ENCODE assay signal across 23 mouse cellular contexts in genomic region chr17:72251554-72251953, GRCm38 (mm10).
DNase-seq lines count a peak whose midpoint lies in the region; ATAC-seq and TF ChIP-seq lines count a peak whose summit lies in the region.
"Had no signal": no experiment of that assay in that cellular context is flagged by ENCODE, and none has a peak within 500 bp of the region (broad histone marks: within the 10 kb centered on the region; RNA-seq: fewer than 3 reads in every experiment).

No protein-coding gene starts in this region.

- TF ChIP-seq CTCF in heart, postnatal 0 days (IDR thresholded peaks at IDR 0.05; ENCODE audit: low read depth) = no peak

- intact Hi-C loops in heart, postnatal 36 days (cut with DNase I) = no loop called here

- H3K4me3 ChIP-seq in heart, embryonic 13.5 days = no peak overlapping the region
- H3K4me3 ChIP-seq in heart, postnatal 0 days (ENCODE audit: low read depth, low read length) = no peak overlapping the region
- H3K4me3 ChIP-seq: embryonic facial prominence, embryonic 15.5 days; erythroblast, embryonic 14.5 days; forebrain, embryonic 10.5 days; forebrain, embryonic 15.5 days; hindbrain, embryonic 10.5 days; intestine, embryonic 15.5 days had no signal

- no peak overlapping the region for H3K9ac ChIP-seq in heart, embryonic 13.5 days
- no peak overlapping the region for H3K9ac ChIP-seq in heart, postnatal 0 days (replicated peaks; ENCODE audit: low read depth, low read length)
- H3K9ac ChIP-seq: embryonic facial prominence, embryonic 15.5 days; forebrain, embryonic 15.5 days; hindbrain, embryonic 14.5 days; intestine, embryonic 15.5 days had no signal

- H3K4me1 ChIP-seq in heart, embryonic 13.5 days = peaks cover 26% of the 10 kb centered on the region
- peaks cover 15% of the 10 kb centered on the region for H3K4me1 ChIP-seq in heart, postnatal 0 days (ENCODE audit: control insufficient read depth, insufficient read depth)
- H3K4me1 ChIP-seq: embryonic facial prominence, embryonic 15.5 days; forebrain, embryonic 10.5 days; hindbrain, embryonic 10.5 days; intestine, embryonic 15.5 days had no signal

- peak; percentile 62; the same call in 1 of the 2 replicates for ATAC-seq in heart, embryonic 13.5 days (ENCODE audit: extremely low read depth, insufficient number of reproducible peaks, low FRiP score, low TSS enrichment)
- peak; percentile 96 for ATAC-seq in heart, postnatal 0 days (ENCODE audit: insufficient read depth, low read depth)
- ATAC-seq: activated CD4-positive, CD25-positive, alpha-beta regulatory T cell, adult 4 months; forebrain, embryonic 15.5 days; intestine, embryonic 15.5 days had no signal

- WGBS in heart, embryonic 13.5 days = 29% methylated on average over 4 of the region's 4 CpGs
- WGBS in heart, postnatal 0 days = 31% methylated on average over 4 of the region's 4 CpGs

- H3K36me3 ChIP-seq in heart, embryonic 13.5 days = no peaks in the 10 kb centered on the region
- no peaks in the 10 kb centered on the region for H3K36me3 ChIP-seq in heart, postnatal 0 days (replicated peaks; ENCODE audit: control insufficient read depth, insufficient read depth, low read length)
- H3K36me3 ChIP-seq: embryonic facial prominence, embryonic 15.5 days; forebrain, embryonic 10.5 days; forebrain, embryonic 15.5 days; G1E; hindbrain, embryonic 10.5 days; intestine, embryonic 15.5 days had no signal

- no peak for TF ChIP-seq EP300 in heart, postnatal 0 days (IDR thresholded peaks at IDR 0.05; ENCODE audit: low read depth)

- no peaks in the 10 kb centered on the region for H3K27me3 ChIP-seq in heart, embryonic 13.5 days (replicated peaks)
- no peaks in the 10 kb centered on the region for H3K27me3 ChIP-seq in heart, postnatal 0 days (ENCODE audit: control insufficient read depth, insufficient read depth, low read length)
- H3K27me3 ChIP-seq: embryonic facial prominence, embryonic 15.5 days; forebrain, embryonic 15.5 days; intestine, embryonic 15.5 days had no signal

- H3K27ac ChIP-seq in heart, embryonic 13.5 days (replicated peaks) = peak overlapping the region; percentile 84
- H3K27ac ChIP-seq in heart, postnatal 0 days (ENCODE audit: low read depth) = peak overlapping the region; percentile 60
- H3K27ac ChIP-seq: embryonic facial prominence, embryonic 15.5 days; forebrain, embryonic 10.5 days; forebrain, embryonic 15.5 days; hindbrain, embryonic 10.5 days; hindbrain, embryonic 14.5 days; intestine, embryonic 15.5 days had no signal

- H3K9me3 ChIP-seq in heart, embryonic 13.5 days = no peaks in the 10 kb centered on the region
- no peaks in the 10 kb centered on the region for H3K9me3 ChIP-seq in heart, postnatal 0 days (replicated peaks; ENCODE audit: control insufficient read depth, low read length)
- H3K9me3 ChIP-seq: embryonic facial prominence, embryonic 15.5 days; forebrain, embryonic 10.5 days; forebrain, embryonic 15.5 days; hindbrain, embryonic 10.5 days; intestine, embryonic 15.5 days had no signal

- no peak overlapping the region for H3K4me2 ChIP-seq in heart, embryonic 13.5 days
- no peak overlapping the region for H3K4me2 ChIP-seq in heart, postnatal 0 days (ENCODE audit: low read depth, low read length)
- H3K4me2 ChIP-seq: embryonic facial prominence, embryonic 15.5 days; forebrain, embryonic 15.5 days; hindbrain, embryonic 14.5 days; intestine, embryonic 15.5 days had no signal

- DNase-seq in heart, adult 8-10 months (ENCODE audit: low spot score) = peak; percentile 2
- DNase-seq in heart, postnatal 36 days = no peak
- DNase-seq in Muller cell, postnatal 12 days (ENCODE audit: inconsistent ontology term) = peak; percentile 37
- peak; percentile 45 for DNase-seq in heart, postnatal 0 days (ENCODE audit: low spot score)
- no peak for DNase-seq in neural tube, embryonic 10.5 days (ENCODE audit: extremely low spot score, low spot score)
- DNase-seq in natural killer cell, adult 2 months (ENCODE audit: low spot score in 2 of 2) = no peak
- DNase-seq in layer of hippocampus, postnatal 14 days (ENCODE audit: low spot score in 2 of 2) = no peak
- DNase-seq: adrenal gland, postnatal 25 days; cerebellum, adult 18-20 months; cerebellum, adult 9-11 months; cerebellum, postnatal 36 days; gastrocnemius, postnatal 36 days; kidney, adult 18-20 months had no signal

Comparison
In these comparisons a context has a peak if more than half of its experiments do, and no peak if none do; other contexts are left out.
1. DNase-seq: peak in heart, adult 8-10 months (single experiment), Muller cell, postnatal 12 days (single experiment) and heart, postnatal 0 days (single experiment); none in heart, postnatal 36 days (0 of 2), neural tube, embryonic 10.5 days (single experiment), natural killer cell, adult 2 months (0 of 2) and layer of hippocampus, postnatal 14 days (0 of 2).